ENCODE assay signal across 27 mouse cellular contexts in genomic region chr1:54985831-54986230, GRCm38 (mm10). TPM values are rescaled to one million over a fixed set of nuclear protein-coding genes. Genes with fewer than 3 reads are reported as not detected.
A peak's percentile ranks its signal among the peaks of the same experiment; 100 is the strongest.
DNase-seq lines count a peak whose midpoint lies in the region; ATAC-seq and TF ChIP-seq lines count a peak whose summit lies in the region.
"Had no signal": no experiment of that assay in that cellular context is flagged by ENCODE, and none has a peak within 500 bp of the region (broad histone marks: within the 10 kb centered on the region; RNA-seq: fewer than 3 reads in every experiment).

No protein-coding gene starts in this region.

- no peak overlapping the region for H3K9ac ChIP-seq in liver, embryonic 12.5 days
- H3K9ac ChIP-seq: embryonic facial prominence, embryonic 13.5 days; embryonic facial prominence, embryonic 15.5 days; forebrain, embryonic 12.5 days had no signal

- ATAC-seq in liver, embryonic 12.5 days = peak; percentile 61
- peak; percentile 88 for ATAC-seq in G1E (ENCODE audit: extremely low read depth, insufficient number of reproducible peaks, low FRiP score, poor library complexity, severe bottlenecking)
- ATAC-seq: activated CD4-positive, CD25-positive, alpha-beta regulatory T cell, adult 4 months; CD4-positive, CD25-positive, alpha-beta regulatory T cell, adult 4 months; forebrain, embryonic 14.5 days; forebrain, embryonic 16.5 days; Patski had no signal

- H3K4me2 ChIP-seq in liver, embryonic 12.5 days = no peak overlapping the region
- H3K4me2 ChIP-seq: embryonic facial prominence, embryonic 13.5 days; embryonic facial prominence, embryonic 15.5 days; forebrain, embryonic 12.5 days had no signal

- no peak for TF ChIP-seq POLR2A in thymus, adult 2 months (IDR thresholded peaks at IDR 0.05; ENCODE audit: control insufficient read depth, extremely low read depth, insufficient read depth, low read length, poor library complexity)

- H3K27ac ChIP-seq in liver, embryonic 12.5 days = no peak overlapping the region
- H3K27ac ChIP-seq in thymus, adult 2 months (ENCODE audit: control insufficient read depth, insufficient read depth, low read length) = no peak overlapping the region
- H3K27ac ChIP-seq: embryonic facial prominence, embryonic 13.5 days; embryonic facial prominence, embryonic 15.5 days; forebrain, embryonic 10.5 days; forebrain, embryonic 12.5 days had no signal

- no peak overlapping the region for H3K4me3 ChIP-seq in liver, embryonic 12.5 days
- H3K4me3 ChIP-seq in G1E (ENCODE audit: low read depth, low read length) = no peak overlapping the region
- no peak overlapping the region for H3K4me3 ChIP-seq in thymus, adult 2 months (ENCODE audit: control insufficient read depth, insufficient read depth, low read length)
- H3K4me3 ChIP-seq: embryonic facial prominence, embryonic 13.5 days; embryonic facial prominence, embryonic 15.5 days; erythroblast, embryonic 14.5 days; forebrain, embryonic 10.5 days; forebrain, embryonic 12.5 days had no signal

- peaks cover 67% of the 10 kb centered on the region for H3K36me3 ChIP-seq in liver, embryonic 12.5 days
- peaks cover 73% of the 10 kb centered on the region for H3K36me3 ChIP-seq in G1E (replicated peaks)
- H3K36me3 ChIP-seq in thymus, adult 2 months (ENCODE audit: control insufficient read depth, insufficient read depth, low read length) = peaks cover 62% of the 10 kb centered on the region

- WGBS in liver, embryonic 12.5 days (ENCODE audit: insufficient replicate concordance) = 57% methylated on average over 3 of the region's 3 CpGs
- WGBS in thymus, adult 2 months = 98% methylated on average over 3 of the region's 3 CpGs

- no peaks in the 10 kb centered on the region for H3K9me3 ChIP-seq in liver, embryonic 12.5 days (replicated peaks)
- no peaks in the 10 kb centered on the region for H3K9me3 ChIP-seq in G1E (replicated peaks)
- H3K9me3 ChIP-seq: embryonic facial prominence, embryonic 13.5 days; embryonic facial prominence, embryonic 15.5 days; forebrain, embryonic 10.5 days; forebrain, embryonic 12.5 days had no signal

- H3K27me3 ChIP-seq in liver, embryonic 12.5 days (replicated peaks) = no peaks in the 10 kb centered on the region
- no peaks in the 10 kb centered on the region for H3K27me3 ChIP-seq in G1E (ENCODE audit: insufficient read depth, low read length)
- H3K27me3 ChIP-seq in thymus, adult 2 months (ENCODE audit: control insufficient read depth, insufficient read depth, low read length) = no peaks in the 10 kb centered on the region
- H3K27me3 ChIP-seq: CH12.LX; embryonic facial prominence, embryonic 13.5 days; embryonic facial prominence, embryonic 15.5 days; forebrain, embryonic 12.5 days; Patski had no signal

- no peak for DNase-seq in liver
- DNase-seq in G1E (ENCODE audit: low spot score) = peak; percentile 19
- peak; percentile 20 for DNase-seq in c-Kit-positive CD71-positive TER-119-negative erythroid progenitor cells, embryonic 14.5 days (ENCODE audit: low read depth)
- DNase-seq in thymus, adult 2 months = no peak
- DNase-seq: adrenal gland, adult 8-10 months; adrenal gland, postnatal 14 days; adrenal gland, postnatal 36 days; B cell, adult 2 months; cerebellum, adult 11 months; cerebellum, adult 18-20 months; cerebellum, adult 8-10 months; cerebellum, adult 9-11 months; cerebellum, postnatal 14 days; cerebellum, postnatal 36 days; embryo, embryonic 11 days had no signal

- no peak for TF ChIP-seq CTCF in G1E (IDR thresholded peaks at IDR 0.05; ENCODE audit: low read depth, low read length)
- TF ChIP-seq CTCF in thymus, adult 2 months (IDR thresholded peaks at IDR 0.05; ENCODE audit: borderline replicate concordance, control insufficient read depth, extremely low read depth, insufficient read depth, low read length, poor library complexity) = no peak

- H3K4me1 ChIP-seq in liver, embryonic 12.5 days = 0 out of 2 replicates have a peak, but pooled peaks cover 3% of the 10 kb centered on the region
- peaks cover 62% of the 10 kb centered on the region for H3K4me1 ChIP-seq in G1E (ENCODE audit: insufficient read depth, low read depth, low read length)
- H3K4me1 ChIP-seq in thymus, adult 2 months (replicated peaks; ENCODE audit: control insufficient read depth, insufficient read depth, low read length) = no peaks in the 10 kb centered on the region
- H3K4me1 ChIP-seq: embryonic facial prominence, embryonic 15.5 days; forebrain, embryonic 10.5 days; forebrain, embryonic 12.5 days had no signal

RNA-seq across cellular contexts. Expression of gene Sf3b1, which starts 41.5 kb away (rescaled TPM):
- polyA plus RNA-seq in liver, embryonic 12.5 days (2016; fragmentation: Nextera tagmentation; extraction: Ambion mirVana) = 161 and 169 TPM in 2 replicates
- total RNA-seq in G1E (2014; fragmentation: Nextera tagmentation) = 522 and 578 TPM in 2 replicates
- 670 and 758 TPM in 2 replicates for total RNA-seq in G1E (2017)
- 31.8 and 35.3 TPM in 2 replicates for polyA plus RNA-seq in G1E (2012)
- 90.6 and 110 TPM in 2 replicates for polyA plus RNA-seq in thymus, adult 2 months (2012; rRNA removed)

RNA-seq across cellular contexts. Expression of gene Ankrd44, which starts 59.6 kb away (rescaled TPM):
- polyA plus RNA-seq in liver, embryonic 12.5 days (2016; fragmentation: Nextera tagmentation; extraction: Ambion mirVana) = 4.5 and 6.1 TPM in 2 replicates
- 1.3 and 2.6 TPM in 2 replicates for total RNA-seq in G1E (2014; fragmentation: Nextera tagmentation)
- 0.64 and 1.5 TPM in 2 replicates for total RNA-seq in G1E (2017)
- 0.08 and 0.10 TPM in 2 replicates for polyA plus RNA-seq in G1E (2012)
- polyA plus RNA-seq in thymus, adult 2 months (2012; rRNA removed) = 92.6 and 92.9 TPM in 2 replicates

Comparison
In these comparisons a context has a peak if more than half of its experiments do, and no peak if none do; other contexts are left out.
1. DNase-seq: peak in G1E (single experiment) and c-Kit-positive CD71-positive TER-119-negative erythroid progenitor cells, embryonic 14.5 days (single experiment); none in liver (single experiment) and thymus, adult 2 months (single experiment).
2. RNA of gene Ankrd44, which starts 59.6 kb away (polyA plus RNA-seq): 92.6 to 92.9 TPM in thymus, adult 2 months; 4.5 to 6.1 TPM in liver, embryonic 12.5 days and 0.08 to 0.10 TPM in G1E; every median in the first group is over 10 times any median in the second.